Mouse (Mus musculus) heart, postnatal 0 days (tissue): Measurements from ENCODE around the gene Ercc5. TPM values are rescaled to one million over a fixed set of nuclear protein-coding genes. Genes with fewer than 3 reads are reported as not detected.

ENCODE experiments used
- ATAC-seq: fragments of 200-750 bp; cut with Nextera tagmentation; 2 replicates; pipeline ENCODE4 v1.8.0; 2017; ENCODE audit warnings: low read depth, moderate number of reproducible peaks, moderate library complexity; ENCODE audit not compliant: insufficient read depth
- DNase-seq: peaks from one replicate; pipeline ENCODE4 v3.0.0-alpha.2; 2016; ENCODE audit warnings: low spot score
- H3K27ac ChIP-seq: fragments of 300-500 bp; sonication (generic); 2 replicates; pipeline ENCODE4 v1.5.1; 2014; ENCODE audit warnings: low read depth, mild to moderate bottlenecking
- H3K27me3 ChIP-seq: fragments of 300-500 bp; sonication (generic); 2 replicates; pipeline ENCODE4 v1.6.1; 2014; ENCODE audit warnings: low read length, mixed read lengths; ENCODE audit not compliant: control insufficient read depth, insufficient read depth
- H3K36me3 ChIP-seq: fragments of 300-500 bp; sonication (generic); replicated peaks from 2 replicates; pipeline ENCODE4 v1.6.1; 2014; ENCODE audit warnings: low read length, mixed read lengths; ENCODE audit not compliant: control insufficient read depth, insufficient read depth
- H3K4me1 ChIP-seq: fragments of 300-500 bp; sonication (generic); 2 replicates; pipeline ENCODE4 v1.6.1; 2014; ENCODE audit warnings: antibody characterized with exemption; ENCODE audit not compliant: control insufficient read depth, insufficient read depth
- H3K4me2 ChIP-seq: fragments of 300-500 bp; sonication (generic); 2 replicates; pipeline ENCODE4 v1.6.1; 2014; ENCODE audit warnings: low read depth, mild to moderate bottlenecking, low read length, moderate library complexity
- H3K4me3 ChIP-seq: fragments of 300-500 bp; sonication (generic); 2 replicates; pipeline ENCODE4 v1.5.1; 2014; ENCODE audit warnings: low read depth, low read length
- H3K9ac ChIP-seq: fragments of 300-500 bp; sonication (generic); replicated peaks from 2 replicates; pipeline ENCODE4 v1.6.1; 2014; ENCODE audit warnings: low read depth, low read length, mixed read lengths
- H3K9me3 ChIP-seq: fragments of 300-500 bp; sonication (generic); replicated peaks from 2 replicates; pipeline ENCODE4 v1.6.1; 2016; ENCODE audit warnings: low read length; ENCODE audit not compliant: control insufficient read depth
- CTCF ChIP-seq: IDR thresholded peaks from 2 replicates; pipeline ENCODE4 v1.5.1; 2016; ENCODE audit warnings: antibody characterized with exemption, control low read depth, low read depth
- EP300 ChIP-seq: IDR thresholded peaks from 2 replicates; pipeline ENCODE4 v1.6.1; 2016; ENCODE audit warnings: antibody characterized with exemption, low read depth
- WGBS: fragments of 180-500 bp; shearing (Covaris S2); extraction: QIAGEN DNeasy Blood & Tissue Kit; methylation state at CpG from one replicate; pipeline ENCODE4 v1.1.7; 2014; 5-methylcytosine and 5-hydroxymethylcytosine counted together
- polyA plus RNA-seq: library from polyadenylated mRNA; unstranded; fragments of >200 nt; fragmentation: Nextera tagmentation; extraction: Ambion mirVana; gene quantifications from 2 replicates; pipeline ENCODE4 v1.2.1, GENCODE M21; 2015
- total RNA-seq: library from RNA; depleted of rRNA; stranded (reverse); fragments of >200 nt; gene quantifications from 2 replicates; pipeline ENCODE4 v1.2.3, GENCODE M21; 2014; ENCODE audit warnings: low replicate concordance

The Ercc5 gene
- total and polyA plus RNA-seq, 2 experiments from 2014 or later = 10.7 to 39.8 TPM

GRCm38 (mm10) chr1:44186396-44186795, 38.9 kb downstream of the Ercc5 start:
- no peak for TF ChIP-seq CTCF
- no peak for TF ChIP-seq EP300

GRCm38 (mm10) chr1:44198273-44199171, 51.0 kb downstream of the Ercc5 start:
- H3K4me2 ChIP-seq = peak overlapping the region; percentile 74
- H3K27me3 ChIP-seq = peaks cover 10% of the 10 kb centered on the region; the same call in 1 of the 2 replicates
- H3K27ac ChIP-seq = no peak overlapping the region
- no peak overlapping the region for H3K9ac ChIP-seq
- no peak for TF ChIP-seq CTCF
- no peak for TF ChIP-seq EP300
- peak overlapping the region; percentile 39 for H3K4me3 ChIP-seq
- no peaks in the 10 kb centered on the region for H3K9me3 ChIP-seq
- no peaks in the 10 kb centered on the region for H3K36me3 ChIP-seq
- 11% methylated on average over 47 of the region's 47 CpGs for WGBS
- no peaks in the 10 kb centered on the region for H3K4me1 ChIP-seq
- peak; percentile 22 for DNase-seq
- ATAC-seq = peak; percentile 69

More at GRCm38 (mm10) chr1:44186396-44186795, 38.9 kb downstream of the Ercc5 start:
- Histone ChIP-seq H3K27me3 (no peaks in the 10 kb centered on the region), H3K4me1 (no peaks in the 10 kb centered on the region), H3K4me2 (no peak overlapping the region), H3K27ac (no peak overlapping the region), H3K4me3 (no peak overlapping the region), H3K36me3 (peaks cover 3% of the 10 kb centered on the region; the same call in 1 of the 2 replicates), H3K9me3 (no peaks in the 10 kb centered on the region), H3K9ac (no peak overlapping the region)
- ATAC-seq = no peak
- DNase-seq = no peak

GRCm38 (mm10) chr1:44202876-44203275, 55.3 kb downstream of the Ercc5 start:
- H3K36me3 ChIP-seq = no peaks in the 10 kb centered on the region
- H3K4me2 ChIP-seq = no peak overlapping the region
- H3K9me3 ChIP-seq = no peaks in the 10 kb centered on the region
- 92% methylated on average over 15 of the region's 15 CpGs for WGBS
- H3K9ac ChIP-seq = no peak overlapping the region
- no peak for DNase-seq
- H3K27me3 ChIP-seq = peaks cover 10% of the 10 kb centered on the region; the same call in 1 of the 2 replicates
- no peak for TF ChIP-seq EP300
- no peak for TF ChIP-seq CTCF
- H3K4me3 ChIP-seq = no peak overlapping the region
- ATAC-seq = no peak
- H3K4me1 ChIP-seq = no peaks in the 10 kb centered on the region
- no peak overlapping the region for H3K27ac ChIP-seq

- Histone ChIP-seq H3K27ac (no peak overlapping the region), H3K9ac (no peak overlapping the region), H3K36me3 (no peaks in the 10 kb centered on the region), H3K9me3 (no peaks in the 10 kb centered on the region), H3K4me2 (no peak overlapping the region), H3K4me1 (peaks cover 16% of the 10 kb centered on the region), H3K4me3 (no peak overlapping the region), H3K27me3 (no peaks in the 10 kb centered on the region)
- WGBS = 55% methylated on average over 2 of the region's 2 CpGs
- TF ChIP-seq EP300 (no peak), CTCF (no peak)
- DNase-seq (no peak), ATAC-seq (no peak)
Measured at GRCm38 (mm10) chr1:44214443-44214842, 66.9 kb downstream of the Ercc5 start.

- H3K4me2 ChIP-seq = no peak overlapping the region
- H3K9me3 ChIP-seq = no peaks in the 10 kb centered on the region
- no peaks in the 10 kb centered on the region for H3K36me3 ChIP-seq
- no peaks in the 10 kb centered on the region for H3K27me3 ChIP-seq
- DNase-seq (peak; percentile 49), ATAC-seq (peak; percentile 39; the same call in 1 of the 2 replicates)
- peaks cover 16% of the 10 kb centered on the region for H3K4me1 ChIP-seq
- 21% methylated on average over 2 of the region's 2 CpGs for WGBS
- TF ChIP-seq EP300 = no peak
- TF ChIP-seq CTCF = no peak
- H3K27ac ChIP-seq = no peak overlapping the region
- H3K4me3 ChIP-seq = no peak overlapping the region
- H3K9ac ChIP-seq = no peak overlapping the region
Measured at GRCm38 (mm10) chr1:44216352-44217116, 69.0 kb downstream of the Ercc5 start.
